Mouse (Mus musculus): ENCODE measurements at regions not wholly inside any gene's neighbourhood (a gene's known extent, or its start where the extent isn't known, plus 50 kb on each side); places are given as distances from the start of the nearest gene placed in this dataset.
A peak's percentile ranks its signal among the peaks of the same experiment; 100 is the strongest.

DNA sequence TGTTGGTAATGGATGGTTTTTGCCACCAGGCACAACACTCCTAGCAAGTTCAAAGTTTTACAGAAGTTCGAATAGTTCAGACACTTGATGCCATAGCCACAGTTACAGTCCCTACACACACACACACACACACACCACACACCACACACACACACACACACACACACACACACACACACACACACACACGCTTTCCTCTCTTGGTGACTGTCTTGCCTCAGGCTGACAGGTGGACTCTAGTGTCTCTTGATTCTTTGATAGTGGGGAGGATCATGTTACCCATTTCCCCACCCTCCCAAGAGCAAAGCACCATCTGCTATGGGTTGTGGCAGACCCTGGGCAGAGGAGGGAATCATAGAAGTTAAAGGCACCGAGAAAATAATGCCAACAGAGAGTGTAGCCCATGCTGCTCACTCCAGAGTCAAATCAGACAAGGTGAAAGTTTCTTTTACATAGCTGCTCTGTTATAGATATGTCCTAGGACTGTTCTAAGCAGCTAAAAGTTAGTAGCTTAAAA, 75.9 kb downstream of the Klhl25 start:
- 52% methylated on average over 3 of the region's 3 CpGs for WGBS
- Histone ChIP-seq H3K4me1 (no peaks in the 10 kb centered on the region), H3K4me3 (no peak overlapping the region), H3K27ac (no peak overlapping the region), H3K9me3 (no peaks in the 10 kb centered on the region), H3K27me3 (ENCODE audit: insufficient read depth, poor library complexity, severe bottlenecking) (no peaks in the 10 kb centered on the region), H3K36me3 (no peaks in the 10 kb centered on the region)
- no peak for DNase-seq (ENCODE audit: low spot score)

- no peaks in the 10 kb centered on the region for H3K36me3 ChIP-seq
- 26% methylated on average over 4 of the region's 4 CpGs for WGBS
- no peaks in the 10 kb centered on the region for H3K27me3 ChIP-seq (ENCODE audit: insufficient read depth, poor library complexity, severe bottlenecking)
- H3K9me3 ChIP-seq = no peaks in the 10 kb centered on the region
- no peak overlapping the region for H3K4me3 ChIP-seq
- H3K4me1 ChIP-seq = no peaks in the 10 kb centered on the region
- H3K27ac ChIP-seq = no peak overlapping the region
- no peak for DNase-seq (ENCODE audit: low spot score)
Measured at GRCm38 (mm10) chr7:75927537-75927936, 79.4 kb downstream of the Klhl25 start.

GRCm38 (mm10) chr7:75943844-75944243, 95.7 kb downstream of the Klhl25 start:
- WGBS = 73% methylated on average over 3 of the region's 3 CpGs
- Histone ChIP-seq H3K27me3 (ENCODE audit: insufficient read depth, poor library complexity, severe bottlenecking) (no peaks in the 10 kb centered on the region), H3K4me1 (no peaks in the 10 kb centered on the region), H3K27ac (no peak overlapping the region), H3K9me3 (no peaks in the 10 kb centered on the region), H3K36me3 (no peaks in the 10 kb centered on the region), H3K4me3 (no peak overlapping the region)
- DNase-seq (ENCODE audit: low spot score) = no peak

- 78% methylated on average over 9 of the region's 9 CpGs for WGBS
- peak; percentile 71 for DNase-seq (ENCODE audit: low spot score)
Measured at GRCm38 (mm10) chr7:75955671-75956070, 107.6 kb downstream of the Klhl25 start.

DNA sequence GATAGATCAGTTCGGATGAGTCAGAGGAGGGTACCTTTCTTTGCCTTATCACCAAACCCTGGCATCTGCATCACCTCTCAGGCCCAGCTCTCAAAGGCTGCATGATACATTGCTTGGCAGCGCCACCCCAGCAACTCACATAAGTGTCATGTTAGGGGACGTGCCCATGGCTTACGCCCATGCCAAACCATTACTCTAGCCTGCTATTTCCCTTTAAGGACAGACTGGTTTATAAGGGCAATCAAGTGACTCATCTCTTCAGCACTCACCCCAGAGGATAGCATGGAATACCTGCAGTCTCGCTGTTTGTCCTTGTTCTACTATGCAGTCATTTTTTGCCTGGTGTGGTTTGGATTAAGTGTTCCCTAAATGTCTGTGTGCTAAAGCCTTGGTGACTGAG, 109.3 kb downstream of the Klhl25 start:
- WGBS = 80% methylated on average over 5 of the region's 5 CpGs
- no peaks in the 10 kb centered on the region for H3K27me3 ChIP-seq (ENCODE audit: insufficient read depth, poor library complexity, severe bottlenecking)
- H3K4me3 ChIP-seq = no peak overlapping the region
- H3K36me3 ChIP-seq = no peaks in the 10 kb centered on the region
- DNase-seq (ENCODE audit: low spot score) = peak; percentile 71
- H3K27ac ChIP-seq = no peak overlapping the region
- H3K9me3 ChIP-seq = no peaks in the 10 kb centered on the region
- no peaks in the 10 kb centered on the region for H3K4me1 ChIP-seq

More at GRCm38 (mm10) chr7:75955671-75956070, 107.6 kb downstream of the Klhl25 start:
- Histone ChIP-seq H3K27me3 (ENCODE audit: insufficient read depth, poor library complexity, severe bottlenecking) (no peaks in the 10 kb centered on the region), H3K4me3 (no peak overlapping the region), H3K9me3 (no peaks in the 10 kb centered on the region), H3K36me3 (no peaks in the 10 kb centered on the region), H3K4me1 (no peaks in the 10 kb centered on the region), H3K27ac (no peak overlapping the region)

DNA sequence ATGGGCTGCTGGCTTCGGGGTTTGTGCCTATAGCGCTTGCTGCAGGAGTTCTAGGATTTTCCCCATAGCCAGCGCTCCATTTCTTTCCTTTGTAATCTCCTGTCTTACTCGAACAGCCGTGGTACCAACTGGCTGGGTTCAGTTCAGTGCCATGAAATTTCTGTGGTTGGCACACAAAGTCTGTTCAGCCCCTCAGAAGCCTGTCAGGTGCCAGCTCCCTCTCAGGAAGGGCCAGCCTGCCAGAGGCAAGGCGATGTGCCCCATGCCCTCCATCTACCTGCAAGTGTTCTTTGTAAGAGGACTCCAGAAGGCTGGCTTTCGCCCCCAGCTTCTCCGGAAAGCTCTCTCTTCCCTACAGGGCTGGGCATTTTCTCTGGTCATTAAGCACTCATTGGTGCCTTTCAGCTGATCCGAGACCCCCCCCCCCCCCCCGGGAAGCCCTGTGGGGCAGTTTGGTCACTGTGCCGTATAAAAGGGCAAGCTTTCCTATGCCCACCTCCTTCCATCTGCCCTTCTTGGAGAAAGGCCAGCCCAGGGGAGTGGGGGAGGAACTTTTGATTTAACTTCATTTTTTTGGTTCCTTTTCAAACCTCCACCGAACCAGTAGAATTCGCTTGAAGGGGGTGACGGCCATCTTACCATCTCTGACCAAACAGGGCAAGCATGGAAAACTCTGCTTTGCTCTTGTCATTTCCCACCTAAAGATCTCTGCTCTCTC, 112.0 kb downstream of the Klhl25 start:
- WGBS = 88% methylated on average over 14 of the region's 14 CpGs
- Histone ChIP-seq H3K4me3 (no peak overlapping the region), H3K27me3 (ENCODE audit: insufficient read depth, poor library complexity, severe bottlenecking) (no peaks in the 10 kb centered on the region), H3K9me3 (no peaks in the 10 kb centered on the region), H3K27ac (no peak overlapping the region), H3K36me3 (no peaks in the 10 kb centered on the region), H3K4me1 (no peaks in the 10 kb centered on the region)
- DNase-seq (ENCODE audit: low spot score) = peak; percentile 69

- WGBS = 86% methylated on average over 5 of the region's 5 CpGs
- peak; percentile 61 for DNase-seq (ENCODE audit: low spot score)
- H3K27me3 ChIP-seq (ENCODE audit: insufficient read depth, poor library complexity, severe bottlenecking) = no peaks in the 10 kb centered on the region
- no peak overlapping the region for H3K27ac ChIP-seq
- no peaks in the 10 kb centered on the region for H3K36me3 ChIP-seq
- H3K9me3 ChIP-seq = no peaks in the 10 kb centered on the region
- no peak overlapping the region for H3K4me3 ChIP-seq
- no peaks in the 10 kb centered on the region for H3K4me1 ChIP-seq
Measured at GRCm38 (mm10) chr7:75968177-75968576, 120.1 kb downstream of the Klhl25 start.

DNA sequence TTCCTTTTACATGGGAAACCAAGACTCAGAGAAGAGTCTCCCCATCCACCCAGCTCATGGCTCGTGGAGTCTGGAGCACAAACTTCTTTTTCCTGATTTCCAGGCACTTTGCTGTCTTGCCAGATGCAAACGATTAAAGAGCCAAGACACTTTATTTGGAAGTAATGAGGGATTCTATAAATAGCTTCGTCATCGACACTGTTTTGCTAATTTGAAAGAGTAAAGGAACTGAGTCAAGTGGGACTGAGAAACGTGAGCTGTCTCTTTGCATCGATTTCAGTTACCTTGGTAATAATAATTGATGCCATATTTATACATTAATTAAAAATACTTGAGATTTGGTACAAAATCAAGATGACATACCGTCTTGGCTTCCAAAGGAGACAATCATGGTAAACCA, 122.8 kb downstream of the Klhl25 start:
- Histone ChIP-seq H3K27me3 (ENCODE audit: insufficient read depth, poor library complexity, severe bottlenecking) (no peaks in the 10 kb centered on the region), H3K4me3 (no peak overlapping the region), H3K4me1 (no peaks in the 10 kb centered on the region), H3K9me3 (no peaks in the 10 kb centered on the region), H3K27ac (no peak overlapping the region), H3K36me3 (no peaks in the 10 kb centered on the region)
- no peak for DNase-seq (ENCODE audit: low spot score)
- 74% methylated on average over 7 of the region's 7 CpGs for WGBS

DNA sequence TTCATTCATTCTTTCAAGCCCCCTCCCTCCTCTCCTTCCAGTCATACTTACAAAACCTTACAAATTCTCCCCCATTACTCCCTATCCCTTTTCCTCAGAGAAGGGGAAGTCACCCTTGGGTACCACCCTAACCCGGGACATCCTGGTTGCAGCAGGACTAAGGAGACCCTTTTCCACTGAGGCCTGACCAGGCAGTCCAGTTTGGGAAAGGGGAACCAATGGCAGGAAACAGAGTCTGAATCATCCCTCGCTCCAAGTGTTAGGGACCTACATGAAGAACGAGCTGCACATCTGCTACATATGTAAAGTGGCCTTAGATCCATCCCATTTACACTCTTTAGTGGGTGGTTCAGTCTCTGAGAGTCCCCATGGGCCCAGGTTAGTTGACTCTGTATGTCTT, 123.6 kb downstream of the Klhl25 start:
- Histone ChIP-seq H3K27ac (no peak overlapping the region), H3K36me3 (no peaks in the 10 kb centered on the region), H3K4me3 (no peak overlapping the region), H3K9me3 (no peaks in the 10 kb centered on the region), H3K27me3 (ENCODE audit: insufficient read depth, poor library complexity, severe bottlenecking) (no peaks in the 10 kb centered on the region), H3K4me1 (no peaks in the 10 kb centered on the region)
- peak; percentile 55 for DNase-seq (ENCODE audit: low spot score)
- WGBS = 85% methylated on average over 3 of the region's 3 CpGs

DNA sequence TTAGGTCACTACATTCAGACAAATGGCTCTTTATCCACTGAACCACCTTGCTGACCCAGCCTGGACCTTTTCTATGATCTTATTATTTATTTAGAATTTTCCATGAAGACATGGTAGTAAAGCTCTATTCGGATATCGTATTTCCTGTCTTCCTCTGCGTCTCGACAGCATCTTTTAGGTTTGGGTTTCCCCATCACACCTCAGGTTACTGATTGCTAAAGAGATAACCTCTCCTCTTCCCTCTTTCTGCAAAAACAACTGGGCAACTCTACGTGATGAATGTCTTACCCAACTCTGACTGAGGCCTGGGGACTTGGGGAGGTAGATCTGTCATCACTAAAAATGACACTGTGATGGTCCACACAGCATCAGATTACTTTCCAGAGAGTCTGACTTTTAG, 133.4 kb downstream of the Klhl25 start:
- WGBS = 68% methylated on average over 5 of the region's 5 CpGs
- H3K36me3 ChIP-seq = no peaks in the 10 kb centered on the region
- peaks cover 5% of the 10 kb centered on the region for H3K4me1 ChIP-seq
- H3K27me3 ChIP-seq (ENCODE audit: insufficient read depth, poor library complexity, severe bottlenecking) = peaks cover 7% of the 10 kb centered on the region; the same call in 1 of the 2 replicates
- no peak overlapping the region for H3K27ac ChIP-seq
- no peak for DNase-seq (ENCODE audit: low spot score)
- no peak overlapping the region for H3K4me3 ChIP-seq
- H3K9me3 ChIP-seq = no peaks in the 10 kb centered on the region

GRCm38 (mm10) chr7:75983029-75983808, 135.1 kb downstream of the Klhl25 start:
- no peaks in the 10 kb centered on the region for H3K36me3 ChIP-seq
- no peak overlapping the region for H3K27ac ChIP-seq
- peaks cover 5% of the 10 kb centered on the region for H3K4me1 ChIP-seq
- H3K27me3 ChIP-seq (ENCODE audit: insufficient read depth, poor library complexity, severe bottlenecking) = peaks cover 7% of the 10 kb centered on the region; the same call in 1 of the 2 replicates
- H3K4me3 ChIP-seq = peak overlapping the region; percentile 32
- no peak for DNase-seq (ENCODE audit: low spot score)
- no peaks in the 10 kb centered on the region for H3K9me3 ChIP-seq
- 27% methylated on average over 22 of the region's 23 CpGs for WGBS

GRCm38 (mm10) chr7:75983809-75984171, 135.7 kb downstream of the Klhl25 start:
- no peak overlapping the region for H3K27ac ChIP-seq
- no peaks in the 10 kb centered on the region for H3K9me3 ChIP-seq
- no peak for DNase-seq (ENCODE audit: low spot score)
- H3K36me3 ChIP-seq = no peaks in the 10 kb centered on the region
- H3K27me3 ChIP-seq (ENCODE audit: insufficient read depth, poor library complexity, severe bottlenecking) = peaks cover 7% of the 10 kb centered on the region; the same call in 1 of the 2 replicates
- peaks cover 5% of the 10 kb centered on the region for H3K4me1 ChIP-seq
- 72% methylated on average over 7 of the region's 7 CpGs for WGBS
- no peak overlapping the region for H3K4me3 ChIP-seq

DNA sequence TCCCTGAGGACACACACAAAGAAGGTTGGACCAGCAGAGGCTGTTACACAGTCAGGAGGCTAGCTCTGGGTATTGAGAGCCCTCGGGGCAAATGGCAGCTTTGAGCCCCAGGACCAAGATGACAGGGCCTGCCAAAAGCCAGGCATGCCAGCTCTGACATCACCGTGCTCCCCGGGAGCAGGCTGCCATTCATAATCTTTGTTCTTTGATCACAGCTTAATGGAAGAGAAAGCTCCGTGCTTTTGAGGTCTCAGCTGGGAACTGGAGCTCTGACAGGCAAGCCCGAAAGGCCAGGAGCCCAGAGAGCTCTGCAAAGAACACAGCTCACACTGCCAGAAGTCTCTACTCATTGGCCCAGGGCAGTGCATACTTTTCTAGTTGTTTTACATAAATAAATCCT, 150.7 kb downstream of the Klhl25 start:
- Histone ChIP-seq H3K27ac (no peak overlapping the region), H3K4me1 (no peaks in the 10 kb centered on the region), H3K27me3 (ENCODE audit: insufficient read depth, poor library complexity, severe bottlenecking) (no peaks in the 10 kb centered on the region), H3K4me3 (no peak overlapping the region), H3K36me3 (no peaks in the 10 kb centered on the region), H3K9me3 (no peaks in the 10 kb centered on the region)
- no peak for DNase-seq (ENCODE audit: low spot score)
- 51% methylated on average over 5 of the region's 5 CpGs for WGBS

Data from heart, embryonic 10.5 days (tissue).